Mouse (Mus musculus) inflammation-experienced regulatory T-cells, adult 6 months (primary cell): ENCODE measurements around the gene Cd59a. TPM values are rescaled to one million over a fixed set of nuclear protein-coding genes. Genes with fewer than 3 reads are reported as not detected.

Experiments used
- ATAC-seq: one replicate; pipeline ENCODE4 v1.8.0; 2017
- polyA plus RNA-seq, 3 experiments: library from polyadenylated mRNA; unstranded; fragments of 100-300 nt; shearing (Covaris generic); gene quantifications; one replicate each; pipeline ENCODE4 v1.2.1; 2017

Cd59a gene
- polyA plus RNA-seq, 3 experiments from 2014 or later, result 0.38 TPM; not detected in 2

- ATAC-seq, result no peak
Observed at GRCm38 (mm10) chr2:104144004-104144403, 48.4 kb downstream of the Cd59a start.

DNA sequence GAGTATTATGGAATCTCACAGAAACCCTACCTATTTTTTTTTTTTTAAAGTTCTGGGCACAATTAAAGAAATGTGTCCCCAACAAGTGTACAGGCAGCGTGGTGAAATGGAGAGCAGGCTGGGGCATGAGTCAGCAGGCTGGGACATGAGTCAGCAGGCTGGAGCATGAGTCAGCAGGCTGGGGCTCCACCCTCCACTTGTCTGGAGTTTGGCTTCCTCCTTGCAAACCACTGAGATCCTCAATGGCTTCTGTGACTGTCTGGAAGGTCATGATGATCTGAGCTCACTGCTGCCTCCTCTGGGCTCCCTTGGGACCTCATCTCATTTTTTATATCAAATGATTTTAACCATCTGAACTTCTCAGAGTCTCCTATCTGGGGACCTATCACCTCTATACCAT lies 50.4 kb downstream of the Cd59a start:
- no peak for ATAC-seq

- ATAC-seq, result no peak
Observed at GRCm38 (mm10) chr2:104147910-104148561, 52.4 kb downstream of the Cd59a start.

DNA sequence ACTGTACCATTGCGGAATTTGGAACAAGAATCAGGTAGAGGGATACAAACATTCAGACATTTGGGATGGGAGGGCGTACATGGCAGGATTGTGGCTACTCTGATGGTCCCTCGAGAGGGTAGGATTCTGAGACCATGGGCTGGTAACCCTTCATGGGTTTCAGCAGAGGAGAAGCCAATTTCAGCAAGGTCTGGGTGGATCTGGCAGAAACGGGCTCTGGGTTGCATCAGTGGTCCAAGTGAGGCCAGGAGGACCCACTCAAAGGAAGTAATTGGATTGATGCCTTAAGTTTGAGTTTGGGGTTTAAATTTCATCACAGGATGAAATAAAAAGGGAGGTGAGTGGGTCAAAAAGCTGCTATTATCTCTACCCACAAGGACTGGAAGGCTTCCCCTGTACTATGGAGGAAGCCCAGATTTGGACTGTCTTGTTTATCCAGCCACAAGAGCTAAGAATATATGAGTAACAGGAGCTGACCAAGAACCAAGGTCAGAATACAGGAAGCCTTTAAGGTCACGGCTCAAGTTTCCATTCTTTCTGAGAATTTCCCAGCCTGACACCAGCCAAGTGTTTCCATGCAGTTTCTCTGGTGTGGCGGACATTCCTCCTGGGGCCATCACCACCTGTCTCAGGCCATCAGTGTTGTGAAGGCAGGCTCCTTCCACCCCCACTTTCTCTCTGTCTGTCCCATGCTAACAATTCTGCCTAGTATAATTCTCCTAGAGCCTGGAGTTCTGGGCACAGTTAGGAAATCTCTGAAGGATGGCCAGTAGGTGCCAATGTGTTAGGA lies 55.2 kb downstream of the Cd59a start:
- ATAC-seq, result no peak

DNA sequence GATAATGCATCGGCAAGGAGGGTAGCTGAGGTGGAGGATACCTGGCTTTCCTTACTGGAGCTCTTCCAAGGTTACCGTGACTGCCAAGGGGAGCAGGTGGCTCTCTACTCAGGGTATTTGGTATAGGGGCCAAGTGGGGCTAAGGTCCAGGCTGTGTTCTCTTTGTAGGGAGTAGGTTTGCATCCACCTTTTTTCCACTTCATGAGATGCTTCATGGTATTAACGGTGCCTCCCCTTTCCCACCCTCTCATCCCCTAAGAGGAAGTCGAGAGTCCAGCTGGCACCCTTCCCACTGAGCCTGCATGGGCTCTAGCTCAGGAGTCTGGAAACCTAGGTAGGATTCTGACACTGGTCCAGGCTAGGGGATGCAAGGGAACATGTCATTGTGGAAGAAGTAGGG lies 57.7 kb downstream of the Cd59a start:
- ATAC-seq, result no peak

GRCm38 (mm10) chr2:104153876-104154275 lies 58.3 kb downstream of the Cd59a start:
- ATAC-seq, result no peak

GRCm38 (mm10) chr2:104157831-104158230 lies 62.2 kb downstream of the Cd59a start:
- ATAC-seq, result no peak

- ATAC-seq, result no peak
Observed at GRCm38 (mm10) chr2:104163418-104163817, 67.8 kb downstream of the Cd59a start.

- no peak for ATAC-seq
Observed at GRCm38 (mm10) chr2:104163978-104164487, 68.4 kb downstream of the Cd59a start.

Other genes starting within 250 kb of the Cd59a start
- under 1 TPM; 0.38 to 0.92 (median 0.42) TPM for gene Lmo2, start 137.8 kb upstream of the Cd59a start, polyA plus RNA-seq
- 10 to 100 TPM; 32.6 to 50.3 (median 40.2) TPM for gene Fbxo3, start 68.1 kb upstream of the Cd59a start, polyA plus RNA-seq
- gene 4931422A03Rik, start 67.4 kb upstream of the Cd59a start, polyA plus RNA-seq, result 1 to 10 TPM in 1 of 3 experiments, under 1 TPM in 2; 0.52 to 1.2 (median 0.78) TPM
- gene Gm10912, start 30.0 kb upstream of the Cd59a start, polyA plus RNA-seq, result under 1 TPM in 2 of 3 experiments, not detected in 1; 0.47 to 0.50 TPM
- gene Gm10799, start 27.3 kb upstream of the Cd59a start, polyA plus RNA-seq, result not detected
- not detected for gene Cd59b, start 26.0 kb upstream of the Cd59a start, polyA plus RNA-seq
- not detected for gene A930018P22Rik, start 27.0 kb downstream of the Cd59a start, polyA plus RNA-seq